Mouse (Mus musculus) c-Kit-positive CD71-negative TER-119-negative erythroid progenitor cells, embryonic 14.5 days (primary cell): ENCODE results near the gene 4921504E06Rik.

Source experiments
- DNase-seq: peaks from one replicate; pipeline ENCODE4 v3.0.0-alpha.2; 2013; ENCODE audit warnings: low read depth

The 4921504E06Rik gene

DNA sequence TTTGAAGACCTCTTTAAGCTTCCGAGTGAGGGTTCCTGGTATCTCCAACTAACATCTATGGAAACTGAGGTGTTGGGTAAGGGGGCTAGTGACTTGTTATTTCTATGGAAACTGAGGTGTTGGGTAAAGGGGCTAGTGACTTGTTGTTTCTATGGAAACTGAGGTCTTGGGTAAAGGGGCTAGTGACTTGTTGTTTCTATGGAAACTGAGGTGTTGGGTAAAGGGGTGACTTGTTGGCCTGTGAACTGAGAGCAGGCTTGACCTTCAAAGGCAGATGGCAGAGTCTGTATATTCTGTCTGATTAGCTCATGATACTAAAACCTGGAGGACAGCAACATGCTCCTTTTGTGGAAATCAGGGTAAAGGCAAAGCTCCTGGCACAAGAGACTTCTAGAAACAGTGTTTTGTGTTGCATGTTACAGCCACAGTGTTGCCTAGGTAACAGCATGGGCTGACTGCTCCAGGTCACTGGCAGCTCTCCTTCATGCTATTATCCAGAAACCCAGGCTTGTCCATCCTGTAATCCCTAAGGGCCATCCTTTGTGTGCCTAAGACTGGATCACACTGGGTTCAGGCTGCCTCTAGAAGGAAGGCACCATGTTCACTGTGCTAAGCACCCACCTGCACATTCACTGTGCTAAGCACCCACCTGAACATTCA, 133.9 kb downstream of the 4921504E06Rik start:
- no peak for DNase-seq

DNA sequence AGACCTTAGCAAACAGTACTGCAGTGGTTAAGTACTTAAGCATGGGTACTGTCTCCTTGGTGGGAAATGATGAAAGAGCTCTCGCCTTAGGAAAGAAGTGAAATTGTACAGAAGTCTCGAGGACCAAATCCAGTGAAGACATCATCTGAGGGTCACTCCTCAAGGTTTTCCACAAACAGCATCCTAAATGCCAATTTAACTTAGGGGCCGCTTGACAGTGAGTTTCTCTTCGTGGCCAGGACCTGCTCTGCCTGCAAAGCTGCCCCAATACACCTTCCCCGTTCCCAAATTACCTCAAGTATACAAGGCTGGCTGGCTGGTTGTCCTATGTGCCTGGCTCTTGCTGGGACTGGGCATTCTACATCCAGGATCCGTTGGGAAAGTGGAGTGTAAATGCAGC, 137.6 kb downstream of the 4921504E06Rik start:
- DNase-seq: no peak

DNA sequence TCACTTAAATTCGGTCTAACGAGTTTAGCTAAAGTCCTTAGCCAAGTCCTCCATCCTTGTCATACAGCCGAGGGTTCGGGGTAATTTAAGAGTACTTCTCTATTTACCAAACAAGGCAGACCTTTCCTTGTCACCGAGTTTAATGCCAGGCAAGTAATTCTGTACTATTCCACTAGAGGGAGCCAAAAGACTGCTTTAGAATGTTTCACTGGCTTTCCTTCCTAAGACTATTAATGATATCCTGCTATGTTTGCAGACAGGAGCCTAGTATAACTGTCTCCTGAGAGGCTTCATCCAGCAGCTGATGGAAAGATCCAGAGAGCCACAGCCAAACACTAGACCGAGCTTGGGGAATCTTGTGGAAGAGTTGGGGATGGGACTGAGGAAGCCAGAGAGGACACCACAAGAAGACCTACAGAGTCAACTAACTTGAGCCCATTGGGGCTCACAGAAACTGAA, 138.6 kb downstream of the 4921504E06Rik start:
- peak; percentile 80 for DNase-seq

DNA sequence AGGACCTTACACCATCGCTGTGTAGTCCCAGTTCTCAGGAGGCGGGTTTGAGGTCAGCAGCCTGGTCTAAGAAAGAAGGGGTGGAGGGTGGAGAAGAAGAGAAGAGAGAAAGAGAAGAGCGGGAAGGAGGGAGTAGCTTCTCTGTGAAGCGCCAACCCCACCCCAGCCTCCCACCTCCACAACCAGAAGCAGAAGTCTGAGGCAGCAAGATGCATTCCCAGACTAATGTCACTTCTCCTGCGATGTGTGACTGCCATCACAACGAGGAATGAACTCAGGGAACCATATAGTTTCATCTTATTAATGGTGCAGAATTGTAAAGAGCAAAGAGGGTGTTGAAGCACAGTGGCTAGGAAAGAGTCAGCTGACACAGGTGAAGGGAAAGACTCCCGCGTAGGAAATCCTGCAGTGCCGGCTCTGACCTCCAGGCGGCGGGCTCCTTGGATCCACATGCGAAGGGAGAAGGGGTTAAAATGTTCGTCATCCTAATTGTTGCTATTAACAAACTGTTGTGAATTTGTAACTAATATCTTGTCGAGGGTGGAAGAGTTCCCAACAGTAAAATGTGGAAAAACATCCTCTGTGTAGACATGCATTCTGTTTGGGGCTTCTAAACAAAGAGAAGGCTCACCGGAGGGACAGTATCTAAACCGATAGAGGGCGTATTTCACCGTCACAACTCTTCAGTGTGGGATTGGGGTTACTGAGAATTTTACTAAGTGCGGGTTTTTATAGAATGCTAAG, 139.3 kb downstream of the 4921504E06Rik start:
- DNase-seq: peak; percentile 29
